Mouse (Mus musculus) limb, embryonic 14.5 days (tissue): Measurements from ENCODE around the gene Duoxa2. TPM values are rescaled to one million over a fixed set of nuclear protein-coding genes. Genes with fewer than 3 reads are reported as not detected.

Experiments used
- ATAC-seq: fragments of 200-750 bp; cut with Nextera tagmentation; 2 replicates; pipeline ENCODE4 v1.8.0; 2017; ENCODE audit warnings: low read depth, moderate number of reproducible peaks, moderate TSS enrichment; ENCODE audit not compliant: low FRiP score
- DNase-seq: peaks from one replicate; pipeline ENCODE4 v3.0.0-alpha.2; 2015; ENCODE audit warnings: low spot score
- H3K27ac ChIP-seq: fragments of 300-500 bp; sonication (generic); replicated peaks from 2 replicates; pipeline ENCODE4 v1.5.1; 2014; ENCODE audit warnings: low read depth, mild to moderate bottlenecking, low read length, moderate library complexity, mixed read lengths
- H3K27me3 ChIP-seq: fragments of 300-500 bp; sonication (generic); 2 replicates; pipeline ENCODE4 v1.6.1; 2014; ENCODE audit warnings: low read length, mixed read lengths; ENCODE audit not compliant: control insufficient read depth, insufficient read depth
- H3K36me3 ChIP-seq: fragments of 300-500 bp; sonication (generic); 2 replicates; pipeline ENCODE4 v1.6.1; 2014; ENCODE audit warnings: mild to moderate bottlenecking, low read length, moderate library complexity, mixed read lengths; ENCODE audit not compliant: control insufficient read depth, insufficient read depth
- H3K4me1 ChIP-seq: fragments of 300-500 bp; sonication (generic); 2 replicates; pipeline ENCODE4 v1.6.1; 2014; ENCODE audit warnings: antibody characterized with exemption, low read length, mixed read lengths; ENCODE audit not compliant: control insufficient read depth, insufficient read depth
- H3K4me2 ChIP-seq: fragments of 300-500 bp; sonication (generic); replicated peaks from 2 replicates; pipeline ENCODE4 v1.6.1; 2014; ENCODE audit warnings: low read depth, mild to moderate bottlenecking, low read length, moderate library complexity; ENCODE audit not compliant: severe bottlenecking
- H3K4me3 ChIP-seq: fragments of 300-500 bp; sonication (generic); replicated peaks from 2 replicates; pipeline ENCODE4 v1.5.1; 2014; ENCODE audit warnings: low read length
- H3K9ac ChIP-seq: fragments of 300-500 bp; sonication (generic); 2 replicates; pipeline ENCODE4 v1.6.1; 2014; ENCODE audit warnings: mild to moderate bottlenecking, low read depth, low read length, moderate library complexity; ENCODE audit not compliant: severe bottlenecking
- H3K9me3 ChIP-seq: fragments of 300-500 bp; sonication (generic); 2 replicates; pipeline ENCODE4 v1.6.1; 2016; ENCODE audit warnings: low read length; ENCODE audit not compliant: control insufficient read depth
- POLR2A ChIP-seq: fragments of 200-500 bp; IDR thresholded peaks from 2 replicates; pipeline ENCODE4 v1.8.0; 2012; ENCODE audit warnings: inconsistent platforms, mild to moderate bottlenecking, moderate library complexity, borderline replicate concordance; ENCODE audit not compliant: insufficient read depth, insufficient read length; ENCODE audit errors: extremely low read depth
- WGBS: fragments of 180-500 bp; shearing (Covaris S2); extraction: QIAGEN DNeasy Blood & Tissue Kit; methylation state at CpG from one replicate; pipeline ENCODE4 v1.1.7; 2014; 5-methylcytosine and 5-hydroxymethylcytosine counted together
- polyA plus RNA-seq, 2 experiments: library from polyadenylated mRNA; depleted of rRNA in 1 of 2; stranded (reverse) in 1 of 2; unstranded in 1 of 2; fragments of >200 nt; fragmentation: Nextera tagmentation in 1 of 2; extraction: Ambion mirVana in 1 of 2; gene quantifications; 2 replicates each; pipeline versions ENCODE4 v1.2.1 to v1.2.3; 2012 to 2014

Gene Duoxa2
- polyA plus RNA-seq (2012; rRNA removed) (0.41 and 0.61 TPM in 2 replicates), polyA plus RNA-seq (2014; fragmentation: Nextera tagmentation; extraction: Ambion mirVana) (0.18 and 0.72 TPM in 2 replicates)

DNA sequence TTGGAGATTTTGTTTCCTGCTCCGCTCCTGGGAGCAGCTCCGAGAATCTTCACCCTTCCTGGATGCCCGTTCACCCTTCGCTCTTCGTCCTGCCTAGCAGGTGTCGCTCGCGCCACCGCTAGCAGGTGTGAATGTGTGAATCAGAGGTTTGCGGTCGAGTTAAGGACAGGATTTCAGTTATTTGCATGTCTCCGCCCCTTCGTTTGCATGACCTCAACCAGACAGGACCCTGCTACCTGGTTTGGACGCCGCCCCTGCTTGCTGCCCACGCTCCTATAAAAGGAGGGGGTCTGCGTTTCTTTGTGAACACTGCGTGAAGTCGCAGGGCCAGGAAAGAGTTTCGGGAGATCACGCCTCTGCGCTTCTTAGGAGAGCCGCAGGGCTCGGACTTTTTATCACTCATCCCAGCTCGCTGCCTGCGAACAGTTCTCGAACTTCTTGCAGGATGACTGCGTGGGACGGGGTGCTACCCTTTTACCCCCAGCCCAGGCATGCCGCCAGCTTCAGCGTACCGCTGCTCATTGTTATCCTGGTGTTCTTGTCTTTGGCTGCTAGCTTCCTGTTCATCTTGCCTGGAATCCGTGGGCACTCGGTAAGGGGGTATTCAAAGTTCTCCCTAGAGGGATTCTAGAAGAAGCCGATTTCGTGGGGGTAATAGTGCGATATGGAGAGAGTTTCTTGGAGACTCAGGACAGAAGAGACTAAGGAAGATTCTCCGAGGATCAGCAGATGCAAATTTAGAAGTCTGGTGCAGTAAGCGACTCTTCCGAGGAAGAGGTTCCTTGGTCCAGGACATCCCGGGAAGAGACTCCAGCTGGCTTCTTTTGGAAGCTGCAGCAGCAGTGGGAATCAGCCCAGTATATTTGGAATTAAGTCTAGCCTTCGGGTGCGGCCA is at the start of gene Duoxa2:
Duoxa2 (plus strand) TSS at position 305 of the 895 bp plus-strand sequence.
- no peak within 1 kb of the TSS for H3K9ac ChIP-seq
- no peaks in the 10 kb centered on the region for H3K36me3 ChIP-seq
- H3K9me3 ChIP-seq, result no peaks in the 10 kb centered on the region
- TF ChIP-seq POLR2A, result no peak
- DNase-seq, result peak; percentile 42
- H3K4me3 ChIP-seq, result peak within 1 kb of the TSS; percentile 26
- ATAC-seq, result no peak
- H3K4me1 ChIP-seq, result peaks cover 21% of the 10 kb centered on the region
- H3K27me3 ChIP-seq, result peaks cover 95% of the 10 kb centered on the region
- peak within 1 kb of the TSS; percentile 42 for H3K4me2 ChIP-seq
- no peak within 1 kb of the TSS for H3K27ac ChIP-seq
- WGBS, result 1% methylated on average over 43 of the region's 43 CpGs

- ATAC-seq (no peak), DNase-seq (no peak)
- H3K36me3 ChIP-seq, result no peaks in the 10 kb centered on the region; the same call in 1 of the 2 replicates
- H3K27ac ChIP-seq, result no peak overlapping the region
- no peak for TF ChIP-seq POLR2A
- H3K4me1 ChIP-seq, result no peaks in the 10 kb centered on the region
- H3K27me3 ChIP-seq, result no peaks in the 10 kb centered on the region
- no peak overlapping the region for H3K4me3 ChIP-seq
- no peak overlapping the region for H3K4me2 ChIP-seq
- no peak overlapping the region for H3K9ac ChIP-seq
- 93% methylated on average over 5 of the region's 5 CpGs for WGBS
- H3K9me3 ChIP-seq, result no peaks in the 10 kb centered on the region
Measured at GRCm38 (mm10) chr2:122255997-122256396, 42.7 kb upstream of the Duoxa2 start.

GRCm38 (mm10) chr2:122260729-122261128 is 38.0 kb upstream of the Duoxa2 start:
- H3K36me3 ChIP-seq, result no peaks in the 10 kb centered on the region; the same call in 1 of the 2 replicates
- no peak for ATAC-seq
- no peak for DNase-seq
- no peaks in the 10 kb centered on the region for H3K27me3 ChIP-seq
- no peak overlapping the region for H3K4me2 ChIP-seq
- peaks cover 4% of the 10 kb centered on the region; the same call in 1 of the 2 replicates for H3K4me1 ChIP-seq
- no peaks in the 10 kb centered on the region for H3K9me3 ChIP-seq
- no peak for TF ChIP-seq POLR2A
- H3K4me3 ChIP-seq, result no peak overlapping the region
- no peak overlapping the region for H3K9ac ChIP-seq
- no peak overlapping the region for H3K27ac ChIP-seq
- 88% methylated on average over 5 of the region's 5 CpGs for WGBS

- Histone ChIP-seq H3K9ac (no peak overlapping the region), H3K9me3 (no peaks in the 10 kb centered on the region), H3K27ac (no peak overlapping the region), H3K4me1 (peaks cover 4% of the 10 kb centered on the region; the same call in 1 of the 2 replicates), H3K4me3 (no peak overlapping the region), H3K27me3 (no peaks in the 10 kb centered on the region), H3K4me2 (no peak overlapping the region), H3K36me3 (no peaks in the 10 kb centered on the region; the same call in 1 of the 2 replicates)
- no peak for ATAC-seq
- no peak for TF ChIP-seq POLR2A
- 77% methylated on average over 3 of the region's 3 CpGs for WGBS
- peak; percentile 55 for DNase-seq
Measured at GRCm38 (mm10) chr2:122264690-122265089, 34.0 kb upstream of the Duoxa2 start.

DNA sequence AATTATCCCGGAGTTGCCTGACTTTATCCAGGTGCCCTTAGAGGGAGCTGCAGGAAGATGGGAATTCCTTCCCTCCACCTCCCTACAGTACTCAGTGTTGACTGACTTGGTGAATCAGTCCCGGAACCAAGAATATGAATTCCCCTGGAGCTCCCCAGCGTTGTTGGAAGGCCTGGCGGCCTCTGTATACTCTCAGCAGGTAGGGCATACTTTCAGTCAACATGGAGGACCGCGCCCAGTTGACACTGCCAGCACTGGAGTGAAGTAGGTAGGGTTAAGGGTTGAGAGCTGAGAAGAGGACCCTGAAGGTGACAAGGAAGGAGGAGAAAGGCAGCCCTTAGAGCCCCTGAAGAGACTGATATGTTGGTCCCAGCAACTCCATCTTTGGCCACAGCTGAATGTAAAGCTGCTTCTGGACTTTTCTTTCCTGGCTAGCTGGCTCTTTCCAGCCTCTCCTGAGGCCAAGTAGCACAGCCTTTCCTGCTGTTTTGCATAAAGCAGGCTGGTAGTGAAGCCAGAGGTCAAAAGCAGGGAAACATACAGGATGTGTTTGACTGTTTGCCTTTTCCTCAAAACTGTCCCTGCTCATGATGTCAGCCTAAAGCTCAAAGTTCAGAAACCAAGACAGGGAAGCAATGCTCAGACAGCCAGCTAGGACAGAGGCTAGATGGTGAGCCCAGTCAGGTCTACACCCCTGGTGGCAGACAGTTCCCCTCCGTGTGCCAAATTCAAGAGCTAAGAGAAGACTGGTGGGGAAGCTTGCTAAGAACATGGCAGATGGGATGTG is 32.1 kb upstream of the Duoxa2 start:
- DNase-seq (no peak), ATAC-seq (no peak)
- 89% methylated on average over 7 of the region's 7 CpGs for WGBS
- H3K27me3 ChIP-seq, result no peaks in the 10 kb centered on the region
- no peak overlapping the region for H3K9ac ChIP-seq
- no peaks in the 10 kb centered on the region for H3K36me3 ChIP-seq
- no peaks in the 10 kb centered on the region for H3K9me3 ChIP-seq
- H3K27ac ChIP-seq, result no peak overlapping the region
- no peak for TF ChIP-seq POLR2A
- no peak overlapping the region for H3K4me3 ChIP-seq
- H3K4me1 ChIP-seq, result peaks cover 4% of the 10 kb centered on the region; the same call in 1 of the 2 replicates
- no peak overlapping the region for H3K4me2 ChIP-seq
